Mouse (Mus musculus) cerebellum, postnatal 25 days (tissue): ENCODE results near the gene Slc17a3.

Experiments
- DNase-seq, 2 experiments: peaks; one replicate each; pipeline ENCODE4 v3.0.0; 2021; ENCODE audit warnings: mixed read lengths in 2 of 2

Slc17a3 gene

DNA sequence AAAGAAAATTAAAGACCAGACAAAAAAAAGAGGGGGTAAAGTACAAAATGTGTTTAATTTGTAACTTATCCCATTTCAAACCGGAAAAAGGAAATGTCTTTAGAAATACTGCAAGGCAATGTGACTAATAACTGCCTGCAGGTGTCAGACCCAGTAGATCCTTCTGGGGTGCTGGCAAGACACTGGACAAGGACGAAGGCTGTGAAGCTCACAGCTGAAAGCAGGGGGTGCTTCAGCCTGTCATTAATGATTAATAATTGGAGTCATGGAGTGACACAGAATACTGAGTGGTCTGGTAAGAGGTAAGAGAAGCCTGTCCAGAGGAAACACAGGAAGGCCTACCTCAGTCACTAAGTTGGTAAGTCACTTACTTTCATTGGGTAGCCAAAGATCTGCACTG is at the start of gene Slc17a3:
TSS of gene Slc17a3 (plus strand) at position 127 of the 400 bp plus-strand sequence.
- DNase-seq = no peak

DNA sequence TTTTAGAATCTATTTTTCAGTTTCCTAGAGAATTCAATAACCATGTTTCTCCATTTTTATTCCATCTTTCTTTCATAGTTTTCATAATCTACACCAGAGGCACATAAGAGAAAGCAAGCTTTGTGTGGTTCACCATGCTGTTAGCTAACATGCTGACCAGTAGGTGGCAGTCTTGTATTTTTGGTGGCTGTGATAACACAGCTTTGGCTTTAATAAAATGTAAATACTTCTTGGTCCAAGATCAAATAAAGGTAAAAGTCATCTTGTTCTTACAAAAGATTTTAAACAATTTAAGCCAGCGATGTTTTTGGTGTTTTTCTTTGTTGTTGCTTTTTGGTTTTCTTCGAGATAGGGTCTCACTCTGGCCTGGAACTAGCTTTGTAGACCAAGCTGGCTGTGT is 46.7 kb upstream of the Slc17a3 start:
- peak; percentile 15 to 63 for DNase-seq

DNA sequence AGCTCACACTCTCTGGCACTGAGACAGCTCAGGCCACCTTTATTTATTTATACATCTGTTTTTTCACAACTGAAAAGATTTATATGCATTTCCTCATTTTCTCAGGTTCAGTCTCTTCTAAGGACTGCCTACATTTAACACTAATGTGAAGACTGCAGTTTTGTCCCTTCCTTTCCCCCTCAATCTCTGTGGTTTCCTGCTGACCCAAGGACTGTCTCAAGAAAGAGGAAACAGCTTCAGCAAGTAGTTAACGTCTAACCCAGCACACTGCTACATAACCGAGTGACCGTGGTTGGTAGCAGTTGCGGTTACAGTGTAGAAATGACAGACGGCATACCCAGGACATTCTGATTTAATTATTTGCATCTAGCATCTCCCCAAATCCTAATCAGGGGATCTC is 39.8 kb upstream of the Slc17a3 start:
- DNase-seq = no peak

DNA sequence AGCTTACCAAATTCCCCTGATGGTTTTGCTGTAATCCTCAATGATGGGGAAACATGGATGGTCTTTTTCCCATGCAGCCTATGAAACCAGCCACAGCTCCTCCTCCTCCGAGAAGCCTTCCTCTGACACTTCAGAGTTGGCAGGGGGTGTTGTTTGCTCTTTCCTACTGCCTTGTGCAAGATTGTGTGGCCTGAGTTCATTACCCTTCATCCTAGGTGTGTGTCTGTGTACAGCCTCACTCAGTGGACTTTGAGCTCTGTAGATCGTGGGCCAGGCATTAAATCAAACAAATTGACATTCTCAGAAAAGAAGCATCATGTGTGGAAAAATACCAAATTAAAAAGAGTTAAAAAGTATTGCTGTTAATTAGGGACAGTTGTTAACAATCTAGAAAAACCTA is 34.7 kb upstream of the Slc17a3 start:
- no peak for DNase-seq

DNA sequence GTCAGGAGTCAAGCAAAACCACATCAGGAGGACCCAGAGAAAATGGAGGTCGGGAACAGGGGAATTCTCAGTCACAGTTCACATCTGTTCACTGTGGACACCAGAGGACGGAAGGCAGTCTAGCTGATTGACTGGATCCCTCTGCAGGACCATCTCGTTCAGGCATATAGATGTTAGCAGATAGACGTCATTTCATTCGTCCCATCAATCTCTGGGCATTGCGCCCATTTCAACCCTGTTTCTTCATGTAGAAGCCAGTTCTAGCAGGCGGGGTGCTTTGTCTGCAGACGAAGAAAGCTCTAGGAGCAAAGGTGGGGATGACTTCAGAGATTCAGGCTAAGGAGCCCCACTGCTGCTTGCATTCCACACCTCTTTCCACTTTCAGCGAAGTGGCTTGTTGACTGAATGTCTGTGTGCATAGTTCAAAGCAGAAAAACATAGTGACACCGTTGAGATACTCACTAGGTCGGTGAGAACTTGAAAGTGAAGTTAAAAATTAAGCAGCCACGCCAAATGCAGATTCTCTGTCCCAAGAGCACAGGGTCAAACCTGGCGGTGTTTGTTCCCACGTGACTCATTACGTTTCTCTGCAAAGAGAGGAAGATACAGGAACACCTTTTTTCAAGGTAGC is 32.7 kb upstream of the Slc17a3 start, which contains the start of gene Slc17a2:
TSS of gene Slc17a2 (plus strand) at position 572 of the 631 bp plus-strand sequence.
- DNase-seq = no peak

DNA sequence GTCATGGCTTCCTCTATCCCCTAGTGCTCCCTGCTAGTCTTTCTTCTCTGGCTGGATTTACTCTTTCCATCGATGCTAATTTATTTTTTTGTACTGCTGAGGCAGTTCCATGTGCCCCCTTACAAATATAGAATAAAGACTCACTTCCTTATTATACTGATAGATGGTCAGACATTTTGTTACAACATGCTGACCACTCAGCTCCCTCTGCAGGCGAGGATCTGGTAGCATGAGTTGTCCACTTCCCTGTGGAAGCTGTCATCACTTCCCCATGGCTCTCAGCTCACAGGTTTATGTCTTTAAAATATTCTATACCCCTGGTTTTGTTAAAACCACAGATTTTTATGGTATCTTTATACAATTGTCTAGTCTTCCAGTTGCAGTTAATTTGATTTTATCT is 23.1 kb upstream of the Slc17a3 start:
- DNase-seq = no peak

DNA sequence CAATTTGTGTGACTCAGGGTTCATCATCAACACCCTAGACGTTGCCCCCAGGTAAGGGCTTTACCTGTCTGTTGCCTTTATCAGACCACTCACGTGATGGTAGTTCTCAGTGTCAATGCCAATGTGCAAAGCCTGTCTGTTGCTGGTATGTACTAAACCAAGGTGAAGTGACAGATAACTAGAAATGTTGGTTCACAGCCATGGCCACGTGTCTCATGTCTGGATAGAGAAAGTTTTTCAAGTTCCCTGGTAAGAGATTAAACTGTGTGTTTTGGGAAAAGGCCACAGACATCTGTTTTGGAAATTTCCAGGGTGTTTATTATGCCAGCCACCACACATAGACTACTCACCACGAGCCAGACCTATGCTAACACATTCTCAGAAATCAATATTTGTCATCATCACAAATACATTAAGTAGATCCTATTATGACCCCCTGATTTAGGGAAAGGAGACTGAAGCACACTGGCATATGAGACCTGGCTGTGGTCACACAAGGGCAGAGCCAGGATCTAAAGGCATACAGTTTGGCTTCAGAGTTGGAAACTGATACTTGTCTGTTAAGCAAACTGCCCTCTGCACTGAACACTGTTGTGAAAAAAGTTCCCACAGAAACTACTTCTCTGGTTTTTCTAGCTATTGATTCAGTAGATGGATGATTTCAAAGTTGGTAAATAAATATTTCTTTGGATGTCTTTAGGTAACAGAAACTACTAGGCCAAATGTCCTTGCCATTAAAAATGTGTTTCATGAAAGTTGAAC is 18.9 kb upstream of the Slc17a3 start:
- no peak for DNase-seq

DNA sequence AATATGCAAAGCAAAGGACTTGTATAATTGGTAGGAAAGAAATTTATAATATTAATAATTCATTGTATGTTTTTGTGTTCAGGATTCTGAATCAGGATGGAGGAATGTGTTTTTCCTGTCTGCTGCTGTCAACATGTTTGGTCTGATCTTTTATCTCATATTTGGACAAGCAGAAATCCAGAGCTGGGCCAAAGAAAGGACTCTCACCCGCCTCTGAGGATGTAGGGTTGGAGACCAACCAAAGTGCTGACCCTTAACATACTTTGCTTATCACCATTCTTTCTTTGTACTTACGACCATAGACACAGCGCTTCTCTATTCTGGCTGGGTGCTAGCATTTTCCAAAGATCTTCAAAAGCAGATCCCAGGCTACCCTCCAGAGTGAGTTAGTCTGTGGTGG is 17.0 kb upstream of the Slc17a3 start:
- DNase-seq = no peak

DNA sequence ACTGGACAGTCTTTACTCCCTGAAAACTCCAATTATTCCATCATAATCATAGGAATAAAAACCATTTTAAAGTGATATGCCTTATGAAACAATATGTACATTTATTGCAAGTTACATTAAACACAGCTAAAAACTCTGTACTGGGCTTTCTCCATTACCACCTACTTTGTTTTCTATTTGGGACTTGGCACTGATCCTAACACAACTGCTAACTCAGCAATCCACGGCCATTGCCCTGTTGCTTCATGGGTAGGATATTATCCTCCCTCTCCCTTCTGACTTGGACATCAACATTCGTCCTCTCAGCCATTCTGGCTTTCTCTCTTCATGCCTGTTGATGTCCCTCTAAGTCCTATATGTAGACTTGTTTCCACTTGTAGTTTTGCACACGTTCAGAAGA is 12.6 kb upstream of the Slc17a3 start:
- no peak for DNase-seq

DNA sequence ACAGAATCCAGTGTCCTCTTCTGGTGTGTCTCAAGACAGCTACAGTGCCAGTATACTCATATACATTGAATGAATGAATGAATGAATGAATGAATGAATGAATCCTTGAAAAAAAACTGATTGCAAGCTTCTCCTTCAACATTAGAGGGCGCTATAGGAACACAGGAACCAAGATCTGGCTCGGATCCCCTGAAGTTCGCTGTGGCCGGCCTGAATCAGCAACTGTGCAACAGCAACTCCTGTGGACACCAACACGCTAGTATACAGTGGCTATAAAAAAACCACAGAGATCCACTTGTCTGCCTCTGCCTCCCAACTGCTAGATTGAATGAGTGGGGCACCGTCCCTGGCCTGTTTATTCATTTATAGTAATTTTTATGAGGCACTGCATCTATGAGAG is 6.2 kb upstream of the Slc17a3 start:
- DNase-seq = peak in 1 of 2 experiments; percentile 31

DNA sequence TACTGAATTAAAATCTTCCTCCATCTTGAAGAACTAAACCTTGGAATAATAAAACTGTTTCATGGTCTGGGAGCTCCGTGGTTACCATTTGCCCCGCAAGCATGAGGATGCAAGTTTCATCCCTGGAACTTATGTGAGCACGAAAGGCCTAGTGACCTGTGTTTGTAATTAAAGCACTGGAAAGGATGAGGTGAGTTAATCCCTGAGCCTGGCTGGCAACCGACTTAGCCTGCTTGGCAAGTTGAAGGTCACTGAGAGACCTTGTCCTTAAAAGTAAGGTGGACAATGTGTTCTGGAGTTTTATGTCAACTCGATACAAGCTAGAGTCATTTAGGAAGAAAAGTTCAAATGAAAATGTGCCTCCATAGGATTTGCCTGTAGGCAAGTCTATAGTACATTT is 4.4 kb upstream of the Slc17a3 start:
- no peak for DNase-seq

DNA sequence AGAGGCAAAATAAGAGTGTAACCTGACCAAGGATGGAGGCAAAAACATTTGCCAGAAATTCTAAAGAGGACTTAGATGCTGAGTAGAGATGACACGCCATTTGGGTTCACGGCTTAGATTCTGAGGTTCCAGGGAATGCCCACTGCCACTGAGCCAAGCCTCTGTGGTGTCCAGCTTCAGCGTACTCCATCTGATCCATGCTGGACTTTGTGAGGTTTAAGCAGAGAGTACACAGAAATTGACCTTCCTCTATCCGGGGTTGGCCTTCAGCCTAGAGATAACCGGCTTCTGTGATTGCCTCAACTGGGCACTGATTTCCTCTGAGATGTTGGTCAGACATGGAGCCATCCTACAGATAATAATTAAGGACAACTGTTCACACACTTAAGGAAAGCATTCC is 2.6 kb upstream of the Slc17a3 start:
- no peak for DNase-seq

DNA sequence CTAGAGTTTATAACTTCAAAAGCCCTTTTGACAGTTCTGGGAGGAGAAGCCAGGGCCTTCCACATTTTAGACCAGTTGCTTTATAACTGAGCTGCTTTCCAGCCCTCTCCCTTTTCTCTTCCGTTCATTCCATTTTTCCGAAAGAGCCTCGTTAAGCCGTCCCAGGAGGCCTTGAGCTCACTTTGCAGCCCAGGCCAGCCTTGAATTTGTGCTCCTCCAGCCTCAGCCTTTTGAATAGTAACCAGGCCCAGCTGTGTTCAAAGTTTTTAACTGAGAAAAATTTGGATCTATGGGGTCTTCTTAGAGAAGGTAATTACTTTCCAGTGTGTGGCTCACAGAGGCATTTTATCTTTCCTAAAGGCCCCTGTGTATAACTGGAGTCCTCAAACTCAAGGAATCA is 6.6 kb downstream of the Slc17a3 start:
- no peak for DNase-seq

DNA sequence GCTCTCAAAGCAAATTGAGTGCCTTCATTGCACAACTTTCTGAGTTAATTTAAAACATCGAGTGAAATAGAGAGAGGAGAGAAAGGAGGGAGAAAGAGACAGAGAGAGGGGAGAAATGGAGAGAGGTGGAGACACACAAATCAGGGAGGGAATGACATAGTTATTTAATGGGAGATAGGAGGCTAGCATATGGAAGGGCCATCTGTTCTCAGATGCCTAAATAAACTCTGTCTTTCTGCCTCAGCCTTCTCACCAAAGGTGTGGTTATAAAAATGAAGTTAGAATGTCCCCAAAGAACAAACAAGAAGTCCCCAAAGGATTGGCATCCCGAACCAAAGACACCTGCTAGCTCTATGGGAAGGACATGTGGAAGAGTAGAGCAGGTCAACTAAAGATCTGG is 10.1 kb downstream of the Slc17a3 start:
- DNase-seq = no peak

DNA sequence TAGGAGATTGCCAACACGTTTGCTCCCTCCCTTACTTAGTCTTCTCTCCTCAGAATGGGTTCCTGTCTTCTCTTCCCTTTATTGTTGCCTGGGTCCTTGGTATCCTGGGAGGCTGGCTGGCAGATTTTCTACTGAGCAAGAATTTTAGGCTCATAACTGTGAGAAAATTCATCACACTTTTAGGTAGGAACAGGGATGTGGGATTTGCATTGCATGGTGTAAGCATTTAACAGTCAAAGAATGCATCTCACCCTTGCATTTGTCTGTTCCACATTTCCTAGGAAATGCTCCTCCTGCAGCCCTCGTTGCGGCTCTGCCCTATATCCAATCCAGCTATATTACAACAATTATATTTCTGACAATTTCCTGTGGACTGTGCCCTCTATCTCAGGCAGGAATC is 17.2 kb downstream of the Slc17a3 start:
- DNase-seq = no peak

DNA sequence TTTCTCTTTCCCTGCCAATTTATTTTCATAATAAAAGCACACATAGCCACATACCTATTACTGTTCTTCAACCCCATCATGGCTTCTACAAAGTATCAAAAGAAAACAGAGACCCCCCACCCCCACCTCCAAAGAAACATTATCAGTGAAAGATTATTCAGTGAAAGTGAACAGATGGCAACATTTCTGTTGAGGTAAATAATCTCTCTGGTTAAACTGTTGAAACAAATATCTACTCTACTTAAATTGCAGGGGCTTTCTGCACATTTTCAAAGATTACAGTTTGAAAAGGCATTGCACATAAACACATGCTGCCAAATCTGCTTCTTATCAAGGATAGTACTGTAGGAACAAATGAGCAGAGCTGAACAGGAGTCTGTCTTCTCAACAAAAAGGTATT is 22.6 kb downstream of the Slc17a3 start:
- no peak for DNase-seq

DNA sequence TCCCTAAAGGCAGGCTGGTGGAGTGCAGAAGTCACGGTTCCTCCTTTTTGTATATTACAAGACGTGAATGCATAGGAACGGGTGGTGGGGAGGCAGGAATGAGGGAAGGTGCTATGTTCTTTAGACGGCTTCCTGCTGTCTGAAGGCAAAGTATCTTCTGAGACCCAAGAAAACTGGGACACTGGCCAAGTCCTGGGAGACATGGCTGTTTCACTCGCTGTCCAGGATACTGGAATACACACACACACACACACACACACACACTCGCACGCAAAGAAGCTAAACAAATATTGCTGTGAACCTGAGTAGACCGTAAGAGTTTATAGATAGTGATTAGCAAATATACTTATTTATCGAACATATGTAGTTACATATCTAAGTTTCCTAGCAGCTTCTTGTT is 25.5 kb downstream of the Slc17a3 start:
- DNase-seq = peak in 1 of 2 experiments; percentile 3

DNA sequence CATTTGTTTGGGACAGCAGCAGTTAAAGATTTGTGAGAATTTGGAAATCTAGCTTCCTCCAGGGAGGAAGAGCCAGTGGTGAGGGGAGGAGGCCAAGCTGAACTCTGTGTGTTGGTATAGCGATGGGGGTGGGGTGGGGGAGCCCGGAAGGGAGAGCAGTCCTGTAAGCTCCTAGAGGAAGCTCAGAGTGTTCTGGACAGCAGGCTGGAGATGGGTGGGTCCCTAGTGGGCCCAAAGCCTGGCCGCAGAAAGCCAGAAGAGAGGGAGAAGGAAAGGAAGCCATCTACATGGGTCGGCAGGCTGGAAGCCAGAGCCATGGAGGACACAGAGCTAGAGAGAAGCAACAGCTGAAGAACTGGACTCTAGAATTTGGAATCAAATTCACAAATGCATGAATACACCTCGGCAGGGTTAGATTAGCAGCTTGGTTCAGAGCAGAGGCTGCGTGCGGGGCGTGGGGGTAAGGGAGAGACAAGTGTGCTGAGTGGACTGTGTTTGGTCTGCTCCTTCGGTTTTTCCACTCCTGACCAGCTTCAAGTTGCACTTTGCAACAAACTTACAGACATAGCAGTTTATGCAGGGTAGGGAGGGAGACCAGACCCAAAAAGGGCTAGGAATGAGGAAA is 27.0 kb downstream of the Slc17a3 start:
- no peak for DNase-seq

DNA sequence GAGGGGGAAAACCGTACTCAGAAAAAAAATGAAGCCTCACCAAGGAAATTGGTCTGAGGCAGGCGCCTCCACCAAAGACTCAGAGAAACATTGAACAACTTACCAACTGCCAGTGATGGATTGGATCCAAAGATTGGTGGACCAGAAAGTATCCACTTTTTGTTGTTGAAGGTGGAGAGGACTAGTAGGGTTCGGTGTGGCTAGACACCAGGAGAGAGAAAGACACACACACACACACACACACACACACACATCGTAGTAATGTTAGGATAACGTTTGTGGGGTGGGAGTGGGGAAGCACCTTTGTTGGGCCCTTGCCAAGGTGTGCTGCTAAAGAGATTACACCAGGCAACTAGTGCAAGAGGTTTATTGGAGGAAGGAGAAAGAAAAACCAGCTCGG is 27.8 kb downstream of the Slc17a3 start:
- no peak for DNase-seq

DNA sequence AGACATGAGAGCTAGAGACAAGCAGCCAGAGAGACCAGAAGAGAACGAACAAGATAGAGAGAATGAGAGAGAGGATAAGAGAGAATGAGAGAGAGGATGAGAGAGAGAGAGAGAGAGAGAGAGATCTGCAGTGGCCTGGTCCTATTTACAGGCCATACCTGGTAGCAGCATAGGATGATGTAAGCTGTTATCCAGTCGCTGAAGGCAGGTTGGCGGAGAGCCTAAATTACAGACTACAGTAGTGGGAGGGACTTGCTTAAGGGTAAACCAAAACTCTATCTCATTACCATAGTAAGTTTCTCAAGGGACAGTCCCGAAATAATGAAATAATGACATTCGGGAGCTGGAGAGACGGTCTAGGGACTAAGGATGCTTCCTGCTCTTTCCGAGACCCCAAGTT is 28.2 kb downstream of the Slc17a3 start, which contains the start of gene Slc17a1:
TSS of gene Slc17a1 (plus strand) at position 346 of the 400 bp plus-strand sequence.
- no peak for DNase-seq

DNA sequence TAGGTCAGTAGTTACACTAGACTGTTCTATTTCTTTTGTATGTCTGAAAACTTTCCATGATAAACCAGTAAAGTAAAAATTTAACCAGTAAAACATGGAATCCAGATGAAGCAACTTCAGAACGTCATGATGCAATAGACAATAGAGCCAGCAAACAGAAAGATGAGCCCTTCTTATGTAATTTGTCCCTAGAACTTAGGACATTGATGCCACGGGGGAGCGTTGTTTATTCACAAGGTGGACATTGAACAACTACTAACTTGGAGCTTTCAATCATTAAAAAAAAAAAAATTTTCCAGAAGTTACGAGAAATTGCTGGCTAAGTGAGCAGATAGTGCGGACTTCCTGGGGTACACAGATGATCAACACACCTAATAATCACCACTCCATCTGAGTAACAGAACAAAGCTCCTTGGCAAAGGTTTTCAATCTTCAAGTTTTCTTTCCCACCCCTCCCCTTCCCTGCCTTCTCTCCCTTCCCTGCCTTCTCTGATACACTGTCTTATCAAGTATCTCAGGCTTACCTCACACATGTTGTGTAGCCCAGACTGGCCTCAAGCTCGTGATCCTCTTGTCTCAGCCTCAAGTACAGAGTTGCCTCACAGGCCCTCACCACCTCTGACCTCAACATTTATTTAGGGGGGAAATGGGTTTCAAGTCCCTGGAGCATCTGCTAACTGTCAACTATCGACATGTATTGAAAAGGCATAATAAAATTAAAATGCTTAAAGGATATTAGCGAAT is 29.7 kb downstream of the Slc17a3 start:
- no peak for DNase-seq

DNA sequence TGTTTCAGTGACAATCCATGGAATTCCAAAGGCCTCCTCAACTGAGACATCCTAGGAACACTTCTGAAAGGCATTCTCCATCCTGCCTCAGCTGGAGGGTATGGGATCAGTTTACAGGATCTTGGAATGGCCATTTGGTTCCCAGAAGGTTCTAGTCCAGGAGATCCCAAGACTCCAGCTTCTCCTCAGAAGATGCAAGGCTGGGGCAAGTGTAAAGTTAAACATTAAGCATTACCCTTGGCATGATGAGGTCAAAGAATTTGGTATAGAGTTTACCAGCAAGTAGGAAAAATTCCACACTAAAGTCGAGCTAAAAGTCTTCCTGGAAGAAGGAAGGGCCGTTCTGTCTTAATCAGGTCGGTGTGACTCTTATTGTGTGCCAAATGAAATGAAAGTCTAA is 30.8 kb downstream of the Slc17a3 start:
- no peak for DNase-seq

DNA sequence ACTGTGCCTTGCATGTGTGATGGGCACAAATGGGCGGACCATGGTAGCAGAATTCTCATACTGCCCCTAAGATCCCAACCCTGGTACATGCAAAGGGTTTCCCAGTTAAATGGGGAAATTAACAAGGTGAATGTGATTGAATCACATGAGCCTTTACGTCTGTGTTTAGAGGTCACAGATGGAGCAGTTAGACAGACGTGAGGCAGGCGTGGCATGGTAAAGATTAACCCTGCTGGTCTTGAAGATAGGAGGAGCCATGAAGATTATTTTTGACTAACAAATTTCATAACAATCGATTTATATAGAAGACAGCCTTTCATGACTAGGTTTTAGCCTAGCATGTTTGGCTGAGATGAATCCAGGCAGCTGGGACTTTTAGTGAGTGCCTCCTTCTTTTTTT is 33.9 kb downstream of the Slc17a3 start:
- no peak for DNase-seq
